Mouse (Mus musculus): Measurements from ENCODE around the gene Tenm3.

Tenm3 gene

DNA sequence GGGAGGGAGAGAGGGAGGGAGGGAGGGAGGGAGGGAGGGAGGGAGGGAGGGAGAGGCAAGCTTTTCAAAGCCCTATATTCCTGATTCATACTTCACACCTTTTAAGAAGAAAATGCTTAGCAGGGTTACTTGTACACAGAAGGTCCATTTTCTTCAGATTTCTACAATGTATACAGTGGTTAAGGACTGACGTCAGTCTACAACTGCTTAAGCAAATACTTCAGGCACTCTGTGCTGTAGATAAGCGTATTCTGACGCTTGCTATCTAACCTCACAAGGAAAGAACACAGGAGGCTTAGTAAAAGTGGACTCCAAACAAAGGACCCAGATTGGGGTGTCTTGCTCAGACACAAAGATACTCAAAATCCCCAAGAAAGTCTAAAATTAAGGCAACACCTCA, 34.6 kb downstream of the Tenm3 start:
- no peak for DNase-seq (ENCODE audit: low read depth, low spot score)

- DNase-seq (ENCODE audit: low read depth, low spot score), result no peak
Observed at GRCm38 (mm10) chr8:48803070-48803469, 40.7 kb downstream of the Tenm3 start.

DNA sequence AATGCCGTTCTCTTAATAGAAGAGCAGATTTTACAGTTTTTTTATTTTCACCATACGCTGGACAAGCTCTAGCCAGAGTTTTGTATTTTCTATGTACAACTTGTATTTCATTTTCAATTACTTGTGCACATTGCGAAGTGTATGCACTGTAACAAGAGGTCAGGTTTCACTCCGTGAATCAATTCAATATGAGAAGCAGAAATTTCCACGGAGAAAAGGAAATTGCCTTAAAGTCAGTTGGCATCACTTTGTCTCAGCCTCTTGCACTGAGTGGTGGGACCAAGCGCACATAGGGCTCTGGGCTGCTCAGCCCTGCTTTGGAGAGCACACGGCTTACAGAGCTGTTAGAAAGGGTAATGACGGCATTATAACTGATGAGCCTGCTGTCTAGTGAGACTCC, 41.5 kb downstream of the Tenm3 start:
- no peak for DNase-seq (ENCODE audit: low read depth, low spot score)

- DNase-seq (ENCODE audit: low read depth, low spot score), result no peak
Observed at GRCm38 (mm10) chr8:48797955-48798359, 45.8 kb downstream of the Tenm3 start.

GRCm38 (mm10) chr8:48794285-48794684, 49.5 kb downstream of the Tenm3 start:
- DNase-seq (ENCODE audit: low read depth, low spot score), result no peak

DNA sequence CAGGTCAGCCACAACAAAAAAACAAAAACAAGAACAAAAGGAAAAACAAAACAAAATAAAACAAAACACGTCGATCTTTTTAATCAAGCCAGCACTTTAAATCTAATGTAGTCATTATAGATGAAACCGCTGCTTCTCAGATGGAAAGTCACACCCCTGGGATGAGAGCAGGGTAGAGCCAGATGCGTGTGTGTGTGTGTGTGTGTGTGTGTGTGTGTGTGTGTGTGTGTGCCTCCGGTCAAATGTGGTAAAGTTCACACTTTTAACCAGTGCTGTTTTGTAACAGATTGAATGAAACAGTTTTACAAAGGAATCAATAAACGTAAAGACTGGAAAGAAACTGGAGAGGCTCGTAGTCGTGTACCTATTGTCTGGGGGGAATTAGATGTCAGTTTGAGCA, 50.0 kb downstream of the Tenm3 start:
- DNase-seq (ENCODE audit: low read depth, low spot score), result no peak

DNA sequence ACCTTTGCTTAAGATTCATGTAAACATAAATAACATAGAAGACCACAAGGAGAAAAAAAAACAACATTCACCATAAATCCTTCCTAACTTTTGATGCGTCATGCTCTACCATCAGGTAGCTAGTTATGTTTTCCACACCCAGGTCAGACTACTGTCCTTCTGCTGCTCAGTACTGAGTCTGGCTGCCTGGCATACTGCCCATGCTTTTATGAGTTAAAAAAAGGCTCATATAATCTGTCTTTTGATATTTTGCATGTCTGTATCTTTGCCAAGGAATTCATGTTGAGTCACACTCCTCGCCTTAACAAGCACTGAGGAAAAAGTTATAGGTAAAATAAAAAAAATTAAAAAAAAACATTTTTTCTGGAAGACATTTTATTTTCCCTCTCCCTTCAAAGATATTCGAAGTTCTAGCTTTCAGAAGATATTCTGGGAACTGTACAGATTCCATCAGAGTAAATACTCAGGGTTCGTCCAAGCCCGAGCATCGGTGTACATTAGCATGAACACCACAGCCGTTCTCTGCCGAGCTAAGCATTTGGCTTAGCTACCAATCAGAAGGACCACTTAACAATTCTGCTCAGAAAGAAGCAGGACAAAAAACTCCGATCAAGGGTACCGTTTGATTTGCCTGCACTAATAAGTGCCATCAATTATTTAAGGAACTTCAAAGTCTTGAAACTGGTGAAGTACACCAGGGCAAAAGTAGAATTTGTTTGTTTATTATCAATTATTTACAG, 51.0 kb downstream of the Tenm3 start:
- no peak for DNase-seq (ENCODE audit: low read depth, low spot score)

DNA sequence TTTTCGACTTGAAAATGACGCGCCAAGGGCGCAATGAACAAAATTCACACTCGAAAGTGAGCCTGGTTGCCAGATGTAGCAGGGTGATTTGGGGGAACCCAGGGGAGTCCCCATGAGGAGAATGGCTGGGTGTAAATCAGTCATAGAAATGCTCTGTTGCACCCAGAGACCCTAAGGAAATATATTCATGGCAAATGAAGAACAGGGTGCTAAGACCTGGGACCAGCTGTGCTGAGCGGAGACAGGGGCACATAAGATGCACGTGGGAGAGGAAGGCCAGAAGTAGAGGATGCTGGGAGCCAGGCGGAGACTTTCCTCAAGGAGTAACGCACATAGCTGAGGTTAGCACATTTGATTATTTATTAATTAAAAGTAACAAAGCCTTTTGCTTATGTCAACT, 60.4 kb downstream of the Tenm3 start:
- DNase-seq (ENCODE audit: low read depth, low spot score), result no peak

- no peak for DNase-seq (ENCODE audit: low read depth, low spot score)
Observed at GRCm38 (mm10) chr8:48780628-48781027, 63.1 kb downstream of the Tenm3 start.

DNA sequence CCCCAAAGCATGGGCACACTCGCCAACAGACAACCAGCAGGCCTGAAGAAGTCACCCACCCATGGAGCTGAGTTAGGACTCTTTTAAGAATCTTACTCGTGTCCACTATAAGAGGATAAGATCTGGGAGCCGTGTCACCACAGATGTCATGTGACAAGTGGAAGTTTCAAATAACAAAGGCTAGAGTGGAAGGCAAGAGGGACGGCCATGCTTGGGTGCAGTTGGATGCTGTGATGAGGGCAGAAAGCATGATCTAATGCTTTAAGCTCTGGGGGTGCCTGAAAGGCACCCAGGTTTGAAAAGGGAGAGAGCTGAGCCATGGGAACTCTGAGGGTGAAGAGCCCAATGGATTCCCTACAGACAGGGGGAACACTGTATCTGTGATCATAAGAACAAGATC, 64.6 kb downstream of the Tenm3 start:
- no peak for DNase-seq (ENCODE audit: low read depth, low spot score)

DNA sequence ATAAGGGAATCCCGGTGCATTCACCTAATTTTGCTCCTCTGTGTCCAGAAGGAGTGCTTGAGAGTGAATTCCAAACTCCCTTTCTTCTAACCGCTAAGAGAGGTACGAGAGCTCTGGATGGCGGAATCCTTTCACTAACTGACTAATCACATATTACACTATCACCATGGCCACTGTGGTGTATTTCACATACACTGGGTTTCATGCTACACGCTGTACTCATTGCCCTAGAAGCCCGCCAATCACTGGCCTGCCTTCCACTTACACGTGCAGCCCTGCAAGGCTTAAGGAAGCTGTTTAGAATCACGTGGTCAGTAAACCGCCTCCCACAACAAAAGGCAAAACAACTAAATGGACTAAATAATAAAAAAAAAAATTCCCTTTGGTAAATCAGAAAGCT, 67.7 kb downstream of the Tenm3 start:
- no peak for DNase-seq (ENCODE audit: low read depth, low spot score)

DNA sequence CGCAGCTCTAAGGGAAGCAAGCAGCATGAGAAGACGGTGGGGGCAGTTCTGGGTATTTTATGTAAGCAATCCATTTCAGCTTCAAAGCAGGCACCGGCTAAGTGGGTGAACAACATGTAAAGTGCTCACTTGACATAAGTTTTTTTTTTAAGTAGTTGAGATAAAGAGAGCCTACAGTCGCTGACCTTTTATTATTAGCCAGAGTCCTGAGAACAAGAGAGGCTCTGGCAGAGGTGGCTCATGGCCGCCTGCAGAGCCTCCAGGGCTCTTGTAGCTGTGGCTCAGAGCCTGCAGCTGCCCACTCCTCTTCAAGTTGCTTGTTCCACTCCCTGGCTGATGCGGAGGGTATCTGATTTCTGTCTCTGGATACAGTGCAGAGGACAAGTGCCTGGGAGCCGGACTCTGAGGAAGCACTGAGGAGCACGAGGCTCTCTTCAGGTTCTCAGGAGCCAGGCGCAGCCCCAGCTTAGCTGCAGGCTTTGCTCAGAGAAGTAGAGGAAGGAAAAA, 68.2 kb downstream of the Tenm3 start:
- DNase-seq (ENCODE audit: low read depth, low spot score), result no peak

DNA sequence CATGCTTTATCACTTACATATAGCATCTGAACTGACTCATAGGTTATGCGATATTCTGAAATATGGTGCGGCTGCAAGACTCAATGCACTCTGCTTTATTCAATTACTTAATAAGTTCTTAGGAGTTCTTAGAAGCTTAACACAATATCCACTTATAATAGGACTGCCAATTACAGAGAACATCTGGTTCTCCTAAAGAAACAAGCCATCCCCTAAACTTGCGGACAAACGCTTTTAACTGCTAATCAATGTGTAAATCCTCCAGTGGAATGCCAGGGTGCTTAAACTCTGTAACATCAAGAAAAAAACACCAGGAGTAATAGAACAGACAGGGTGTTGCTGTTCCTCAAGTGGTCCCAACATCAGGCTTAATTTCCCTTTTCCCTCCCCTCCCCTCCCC, 68.9 kb downstream of the Tenm3 start:
- DNase-seq (ENCODE audit: low read depth, low spot score), result no peak

- DNase-seq (ENCODE audit: low read depth, low spot score), result no peak
Observed at GRCm38 (mm10) chr8:48766545-48767234, 77.1 kb downstream of the Tenm3 start.

GRCm38 (mm10) chr8:48765212-48765611, 78.5 kb downstream of the Tenm3 start:
- DNase-seq (ENCODE audit: low read depth, low spot score), result no peak

- no peak for DNase-seq (ENCODE audit: low read depth, low spot score)
Observed at GRCm38 (mm10) chr8:48764011-48764410, 79.7 kb downstream of the Tenm3 start.

- DNase-seq (ENCODE audit: low read depth, low spot score), result no peak
Observed at GRCm38 (mm10) chr8:48756874-48757273, 86.9 kb downstream of the Tenm3 start.

GRCm38 (mm10) chr8:48755492-48755891, 88.3 kb downstream of the Tenm3 start:
- no peak for DNase-seq (ENCODE audit: low read depth, low spot score)

DNA sequence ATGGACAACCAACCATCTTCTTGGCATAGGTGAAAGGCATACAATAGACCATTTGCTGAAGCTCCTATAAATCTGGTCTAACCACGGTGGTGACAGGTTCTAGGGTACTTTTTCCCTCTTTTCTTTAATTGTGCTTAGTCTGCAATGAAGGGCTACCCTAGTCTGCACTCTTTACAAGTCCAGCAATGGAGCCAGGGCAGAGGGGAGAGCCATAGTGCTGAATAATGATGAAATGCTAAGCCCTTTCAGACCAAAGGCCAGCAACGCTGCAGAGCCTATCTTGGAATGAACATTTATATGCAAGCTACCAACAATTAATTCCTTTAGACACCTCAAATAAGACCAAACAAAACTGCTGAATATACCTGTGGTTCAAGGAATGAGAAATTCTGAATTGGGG, 88.8 kb downstream of the Tenm3 start:
- no peak for DNase-seq (ENCODE audit: low read depth, low spot score)

DNA sequence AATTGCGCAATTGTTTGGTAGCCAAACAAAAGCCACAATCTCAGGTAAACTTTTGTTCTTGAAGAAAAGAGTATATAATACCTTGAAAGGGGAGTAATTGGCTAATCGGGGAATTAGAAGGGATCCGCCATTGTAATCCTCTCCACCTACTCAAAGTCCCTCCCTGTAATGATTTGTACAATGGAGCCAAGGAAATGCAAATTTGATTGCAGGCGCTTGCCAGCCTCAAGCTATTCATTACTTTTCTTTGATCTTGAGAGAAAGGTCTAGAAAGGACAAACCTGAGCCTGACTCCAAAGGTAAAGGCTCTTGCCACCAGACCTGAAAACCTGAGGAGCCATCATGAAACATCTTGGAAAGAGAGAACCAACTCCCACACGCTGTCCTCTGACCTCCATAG, 91.8 kb downstream of the Tenm3 start:
- DNase-seq (ENCODE audit: low read depth, low spot score), result no peak

GRCm38 (mm10) chr8:48748503-48749059, 95.2 kb downstream of the Tenm3 start:
- DNase-seq (ENCODE audit: low read depth, low spot score), result no peak

DNA sequence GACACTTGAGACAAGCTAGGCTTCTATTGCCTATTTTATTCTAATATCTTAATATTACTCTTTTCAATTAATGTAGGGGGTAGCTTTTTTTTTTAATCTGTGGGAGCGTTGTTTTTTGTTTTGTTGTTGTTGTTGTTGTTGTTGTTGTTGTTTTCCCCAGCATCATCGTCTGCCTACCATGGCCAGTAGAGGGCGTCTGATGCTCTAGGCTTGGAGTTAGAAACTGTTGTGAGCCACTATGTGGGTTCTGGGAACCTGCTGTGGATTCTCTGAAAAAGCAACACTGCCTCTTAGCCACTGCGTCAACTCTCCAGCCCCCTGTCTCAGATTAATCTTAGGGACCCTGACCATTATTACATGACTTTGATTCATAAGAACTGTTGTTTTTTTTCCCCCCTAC, 99.8 kb downstream of the Tenm3 start:
- DNase-seq (ENCODE audit: low read depth, low spot score), result no peak

DNA sequence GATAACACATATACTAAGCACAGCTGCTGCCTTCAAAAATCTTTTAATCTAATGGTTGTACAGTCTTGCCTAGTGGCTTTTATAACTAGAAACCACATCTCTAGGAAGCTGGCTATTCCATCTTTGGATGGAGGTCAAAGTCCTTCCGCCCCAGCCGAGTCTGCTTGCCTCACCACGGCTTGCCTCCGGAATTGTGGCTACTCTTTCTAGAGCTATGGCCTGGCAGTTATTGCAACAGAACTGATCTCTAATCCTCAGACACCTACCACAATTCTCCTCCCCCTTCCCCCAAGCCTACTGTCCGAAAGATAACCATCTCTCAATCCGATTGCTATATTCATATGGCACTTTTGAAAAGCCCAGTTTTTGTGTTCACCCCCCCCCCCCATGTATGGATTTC, 101.0 kb downstream of the Tenm3 start:
- DNase-seq (ENCODE audit: low read depth, low spot score), result no peak
